Mouse (Mus musculus) frontal cortex, adult 2 months (tissue): ENCODE results near the gene Fcrla. TPM values are rescaled to one million over a fixed set of nuclear protein-coding genes. Genes with fewer than 3 reads are reported as not detected.

ENCODE experiments used
- DNase-seq, 2 experiments: peaks; one replicate each; pipeline ENCODE4 v3.0.0; 2022; ENCODE audit warnings: low spot score in 1 of 2; ENCODE audit errors: extremely low spot score in 1 of 2
- polyA plus RNA-seq: library from polyadenylated mRNA; depleted of rRNA; stranded (reverse); fragments of >200 nt; gene quantifications from 2 replicates; pipeline ENCODE4 v1.2.3, GENCODE M21; 2012; rRNA removed

Gene Fcrla
- polyA plus RNA-seq, 1 experiment: not detected

- no peak for DNase-seq
Measured at GRCm38 (mm10) chr1:170892279-170892678, 35.1 kb downstream of the Fcrla start.

DNA sequence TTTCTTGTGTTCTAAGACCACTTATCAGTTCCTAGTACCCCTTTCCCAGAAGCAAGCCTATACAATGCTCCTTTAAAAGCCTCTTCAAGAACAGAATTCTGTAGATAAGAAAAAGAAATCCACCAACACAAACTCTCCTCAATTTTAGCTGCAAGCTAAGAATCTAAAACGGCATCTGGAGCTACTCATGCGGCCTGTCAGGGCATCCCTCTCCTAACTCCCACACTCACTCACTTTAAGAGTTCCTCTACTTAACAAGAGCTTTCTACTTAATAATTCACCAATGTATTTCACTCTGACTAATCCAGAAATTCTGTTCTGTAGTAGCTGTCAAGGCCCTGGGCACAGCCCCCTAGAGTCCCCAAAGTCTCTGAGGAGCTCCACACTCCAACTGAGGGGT lies 35.7 kb downstream of the Fcrla start:
- DNase-seq: no peak

- DNase-seq: no peak
Measured at GRCm38 (mm10) chr1:170889310-170889709, 38.1 kb downstream of the Fcrla start.

DNA sequence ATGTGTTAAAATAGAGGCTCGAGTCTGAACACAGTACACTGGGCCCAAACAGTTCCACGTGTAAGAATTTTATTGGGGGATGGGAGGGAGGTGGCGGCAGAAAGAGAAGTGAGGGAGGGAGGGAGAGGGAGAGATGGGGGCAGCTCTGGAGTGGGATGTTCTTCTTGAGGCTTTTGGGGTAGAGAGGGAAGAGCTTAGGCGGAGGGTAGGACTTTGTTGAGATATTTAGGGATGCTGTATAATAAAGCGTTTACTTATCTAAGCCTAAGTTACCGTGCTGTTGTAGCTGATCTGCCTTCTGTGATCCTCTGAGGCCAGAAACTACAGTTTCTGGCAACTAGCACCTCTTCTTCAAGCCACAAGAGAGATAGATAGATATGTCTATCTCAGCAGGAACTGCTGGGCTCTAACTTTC lies 41.3 kb downstream of the Fcrla start:
- DNase-seq: no peak

DNA sequence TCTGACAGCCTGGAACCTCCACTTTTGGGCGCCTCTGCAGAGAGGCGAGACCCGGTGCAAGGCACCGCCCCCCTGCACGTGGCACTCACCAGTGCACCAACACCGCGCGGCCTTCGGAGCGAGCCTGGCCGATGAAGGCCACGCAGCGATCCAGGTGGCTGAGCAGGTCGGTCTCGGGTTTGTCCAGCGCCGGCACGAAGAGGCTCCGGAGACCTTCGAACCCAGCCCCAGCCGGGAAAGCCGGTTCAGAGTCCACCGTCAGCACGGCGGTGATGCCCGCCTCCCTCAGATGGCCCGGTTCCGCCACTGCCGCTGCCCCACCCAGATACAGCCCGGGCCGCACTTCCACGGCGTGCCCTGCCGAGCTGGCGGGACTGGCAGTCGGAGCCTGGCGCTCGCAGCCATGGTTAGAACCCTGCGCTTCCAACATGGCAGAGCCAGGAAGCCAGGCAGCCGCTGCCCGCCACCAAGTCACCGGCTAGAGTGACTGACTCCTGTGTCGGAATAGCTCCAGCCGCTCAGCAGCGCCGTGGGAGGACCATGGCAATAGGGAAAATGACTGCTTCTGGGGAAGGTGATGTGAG lies 42.3 kb downstream of the Fcrla start, which contains the start of the genes Gm26620 and Dusp12:
Gene Gm26620, plus strand, starts transcription at position 88 of the 584 bp plus-strand sequence.
Gene Dusp12, minus strand, starts transcription at position 563 of the 584 bp plus-strand sequence.
- peak; percentile 81 to 93 for DNase-seq

- DNase-seq: no peak
Measured at GRCm38 (mm10) chr1:170884390-170884789, 43.0 kb downstream of the Fcrla start.

DNA sequence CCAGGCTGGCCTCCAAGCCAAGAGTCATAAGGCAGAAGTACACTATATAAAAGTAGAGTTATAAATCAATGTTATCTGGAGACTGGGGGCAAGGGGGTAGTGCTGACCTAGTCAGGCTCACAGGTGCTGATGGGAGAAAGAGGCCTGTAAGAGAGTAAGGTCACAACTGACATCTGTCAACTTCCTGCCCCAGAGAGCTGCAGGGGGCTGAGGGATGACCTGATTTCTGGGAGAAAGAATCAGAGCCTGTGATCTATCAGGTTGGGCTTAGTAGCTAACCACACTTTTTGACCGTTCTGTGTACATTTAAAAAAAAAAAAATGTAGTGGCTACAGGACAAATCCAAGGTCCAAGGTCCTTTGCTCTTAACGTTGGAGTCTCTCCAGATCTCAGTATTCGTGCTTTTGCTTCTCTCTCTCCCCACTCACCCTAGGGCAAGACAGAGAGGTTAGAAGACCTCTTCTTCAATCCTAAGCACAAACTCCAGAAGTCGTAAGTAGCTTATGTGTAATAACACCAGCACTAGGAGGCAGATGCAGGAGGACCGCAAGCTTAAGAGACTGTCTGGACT lies 44.4 kb downstream of the Fcrla start:
- no peak for DNase-seq

- no peak for DNase-seq
Measured at GRCm38 (mm10) chr1:170876906-170877305, 50.5 kb downstream of the Fcrla start.

DNA sequence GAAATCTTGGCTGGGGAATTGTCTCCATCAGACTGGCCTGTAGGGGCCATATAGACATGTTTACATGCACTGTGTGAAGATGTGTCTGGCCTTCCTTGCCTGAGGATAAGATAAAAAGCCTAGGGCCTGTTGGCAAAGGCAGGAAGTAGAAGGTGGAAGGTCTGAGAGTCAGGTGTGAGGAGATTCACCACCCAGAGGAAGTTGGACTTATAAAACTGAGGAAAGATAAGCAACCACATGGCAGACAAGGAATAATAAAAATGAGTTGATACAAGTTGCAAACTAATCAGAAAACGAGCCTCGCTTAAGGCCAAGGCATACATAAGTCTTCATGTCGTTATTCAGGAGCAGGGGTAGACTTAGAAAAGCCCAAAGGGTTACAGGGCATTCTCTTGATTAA lies 51.7 kb downstream of the Fcrla start:
- no peak for DNase-seq

- DNase-seq: no peak
Measured at GRCm38 (mm10) chr1:170871961-170872360, 55.4 kb downstream of the Fcrla start.

DNA sequence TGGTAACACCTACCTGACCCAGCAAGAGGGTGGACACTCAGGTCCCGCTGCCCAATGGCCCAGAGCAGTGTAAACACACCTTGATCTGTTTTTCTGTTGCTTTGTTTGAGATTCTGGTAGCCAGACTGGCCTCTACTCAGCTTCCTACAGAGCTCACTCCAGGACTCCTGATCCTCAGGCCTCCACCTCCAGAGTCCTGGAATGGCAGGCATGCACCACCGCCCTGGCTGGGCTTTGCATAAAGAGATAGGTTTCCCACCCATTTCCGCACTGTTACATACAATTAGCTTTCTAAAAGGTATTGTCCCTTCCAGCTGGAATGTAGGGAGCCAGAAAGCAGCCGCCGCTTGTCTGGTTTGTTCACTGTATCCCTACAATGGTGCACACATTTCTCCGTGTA lies 56.0 kb downstream of the Fcrla start:
- DNase-seq: no peak

DNA sequence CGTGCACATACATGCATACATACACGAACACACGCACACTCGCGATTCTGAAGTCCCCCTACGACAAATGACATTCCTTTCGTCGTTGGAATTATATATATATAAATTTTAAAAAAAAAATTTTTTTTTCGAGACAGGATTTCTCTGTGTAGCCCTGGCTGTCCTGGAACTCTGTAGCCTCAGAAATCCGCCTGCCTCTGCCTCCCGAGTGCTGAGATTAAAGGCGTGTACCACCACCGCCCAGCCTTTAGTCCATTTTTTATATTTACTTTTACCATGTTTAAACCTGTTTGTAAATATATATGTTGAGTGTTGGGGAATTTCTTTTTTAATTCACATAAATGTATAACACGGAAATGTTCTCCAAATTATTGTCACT lies 58.5 kb downstream of the Fcrla start:
- DNase-seq: no peak

DNA sequence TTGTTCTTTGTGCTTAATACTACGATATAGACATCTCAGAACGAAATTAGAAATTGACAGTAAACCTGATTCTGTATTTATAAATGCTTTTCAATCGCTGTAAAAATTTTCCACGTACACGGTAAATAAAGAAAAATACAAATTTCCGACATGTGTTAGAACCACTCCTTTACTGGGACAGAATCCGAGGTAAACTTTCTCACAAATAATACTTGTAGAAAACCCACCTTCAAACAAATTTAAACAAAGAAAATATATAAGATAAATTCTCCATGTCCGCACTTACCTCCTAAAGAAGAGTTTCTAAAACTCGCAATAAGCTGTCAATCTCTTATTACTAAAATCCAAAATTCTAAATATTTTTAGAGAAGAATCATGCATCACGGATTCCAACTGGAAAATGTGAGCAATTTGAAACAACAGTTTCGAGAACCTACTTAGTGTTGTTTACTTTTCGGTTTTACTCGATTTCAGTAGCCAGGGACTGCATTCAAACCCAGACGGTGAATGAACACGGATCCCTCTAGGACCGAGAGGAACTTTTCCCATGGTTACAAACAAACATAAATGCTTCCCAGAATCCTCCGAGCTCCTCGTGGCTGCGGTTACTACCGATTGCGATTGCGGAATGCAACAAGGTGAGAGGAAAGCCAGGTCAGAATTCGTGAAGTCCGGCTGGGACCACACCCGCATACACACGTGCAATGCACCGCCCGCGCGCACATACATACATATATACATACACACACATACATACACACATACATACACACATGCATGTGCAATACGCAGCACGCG lies 59.1 kb downstream of the Fcrla start:
- DNase-seq: peak; percentile 66 to 92

- peak; percentile 88 to 99 for DNase-seq
Measured at GRCm38 (mm10) chr1:170867691-170868105, 59.7 kb downstream of the Fcrla start, which contains the start of gene Atf6. Gene Atf6 (minus strand): TSS chr1:170867771.

Other genes with a start within 250 kb of the Fcrla start
- gene Atf6, start 59.8 kb downstream of the Fcrla start, polyA plus RNA-seq: 21.9 and 23.6 TPM in 2 replicates
- 0.50 and 1.0 TPM in 2 replicates for gene Gm26620, start 42.5 kb downstream of the Fcrla start, polyA plus RNA-seq
- 30.1 and 33.8 TPM in 2 replicates for gene Dusp12, start 42.0 kb downstream of the Fcrla start, polyA plus RNA-seq
- gene Fcrlb, start 14.6 kb downstream of the Fcrla start, polyA plus RNA-seq: 0.58 and 0.97 TPM in 2 replicates
- 7.0 and 8.1 TPM in 2 replicates for gene Fcgr2b, start 49.0 kb upstream of the Fcrla start, polyA plus RNA-seq
- 0.23 and 0.64 TPM in 2 replicates for gene Fcgr4, start 91.3 kb upstream of the Fcrla start, polyA plus RNA-seq
- 14.6 and 21.5 TPM in 2 replicates for gene Fcgr3, start 137.4 kb upstream of the Fcrla start, polyA plus RNA-seq
- gene Cfap126, start 186.3 kb upstream of the Fcrla start, polyA plus RNA-seq: 1.4 and 3.8 TPM in 2 replicates
- 206 and 256 TPM in 2 replicates for gene Sdhc, start 223.0 kb upstream of the Fcrla start, polyA plus RNA-seq
- 1.4 and 2.2 TPM in 2 replicates for gene Mpz, start 223.1 kb upstream of the Fcrla start, polyA plus RNA-seq